Mouse (Mus musculus) monocyte, adult 2 months (primary cell): ENCODE data around the gene Ugcg.

Source experiments
- DNase-seq, 2 experiments: peaks; one replicate each; pipeline ENCODE4 v3.0.0; 2022; ENCODE audit warnings: low spot score in 2 of 2, low read depth in 1 of 2

Gene Ugcg

GRCm38 (mm10) chr4:59224889-59225288 is 35.8 kb downstream of the Ugcg start:
- DNase-seq, result no peak

- DNase-seq, result no peak
Observed at GRCm38 (mm10) chr4:59227047-59227446, 38.0 kb downstream of the Ugcg start.

- no peak for DNase-seq
Observed at GRCm38 (mm10) chr4:59228951-59229350, 39.9 kb downstream of the Ugcg start.

GRCm38 (mm10) chr4:59231266-59232055 is 42.4 kb downstream of the Ugcg start:
- DNase-seq, result no peak

- no peak for DNase-seq
Observed at GRCm38 (mm10) chr4:59234014-59234413, 45.0 kb downstream of the Ugcg start.

GRCm38 (mm10) chr4:59234451-59235216 is 45.6 kb downstream of the Ugcg start:
- DNase-seq, result no peak

GRCm38 (mm10) chr4:59236362-59236761 is 47.3 kb downstream of the Ugcg start:
- DNase-seq, result no peak

GRCm38 (mm10) chr4:59238641-59239311 is 49.7 kb downstream of the Ugcg start:
- DNase-seq, result peak; percentile 66 to 72

GRCm38 (mm10) chr4:59239312-59239728 is 50.3 kb downstream of the Ugcg start:
- no peak for DNase-seq

- DNase-seq, result no peak
Observed at GRCm38 (mm10) chr4:59240160-59240559, 51.1 kb downstream of the Ugcg start.

GRCm38 (mm10) chr4:59241096-59241495 is 52.0 kb downstream of the Ugcg start:
- DNase-seq, result no peak

GRCm38 (mm10) chr4:59242221-59242620 is 53.2 kb downstream of the Ugcg start:
- DNase-seq, result no peak

GRCm38 (mm10) chr4:59243802-59244493 is 54.9 kb downstream of the Ugcg start:
- no peak for DNase-seq

- no peak for DNase-seq
Observed at GRCm38 (mm10) chr4:59244791-59245555, 55.9 kb downstream of the Ugcg start.

- DNase-seq, result no peak
Observed at GRCm38 (mm10) chr4:59245776-59246175, 56.7 kb downstream of the Ugcg start.

GRCm38 (mm10) chr4:59247545-59247944 is 58.5 kb downstream of the Ugcg start:
- no peak for DNase-seq

- no peak for DNase-seq
Observed at GRCm38 (mm10) chr4:59248035-59248434, 59.0 kb downstream of the Ugcg start.

- DNase-seq, result no peak
Observed at GRCm38 (mm10) chr4:59252386-59253054, 63.5 kb downstream of the Ugcg start.

GRCm38 (mm10) chr4:59253055-59253434 is 64.0 kb downstream of the Ugcg start:
- no peak for DNase-seq

- peak in 1 of 2 experiments; percentile 46 for DNase-seq
Observed at GRCm38 (mm10) chr4:59254397-59254796, 65.3 kb downstream of the Ugcg start.
